Mouse (Mus musculus): Measurements from ENCODE around the gene Olfr874. TPM values are rescaled to one million over a fixed set of nuclear protein-coding genes. Genes with fewer than 3 reads are reported as not detected.

Olfr874 gene
- not detected in 2 replicates for polyA plus RNA-seq (2012; ENCODE audit: low replicate concordance)

GRCm38 (mm10) chr9:37744806-37745205 lies at the start of gene Olfr874:
Olfr874 (plus strand) TSS chr9:37745106.

GRCm38 (mm10) chr9:37716150-37716549 lies 28.8 kb upstream of the Olfr874 start, which contains the start of gene Olfr160:
Olfr160 (minus strand) TSS chr9:37716250.

DNA sequence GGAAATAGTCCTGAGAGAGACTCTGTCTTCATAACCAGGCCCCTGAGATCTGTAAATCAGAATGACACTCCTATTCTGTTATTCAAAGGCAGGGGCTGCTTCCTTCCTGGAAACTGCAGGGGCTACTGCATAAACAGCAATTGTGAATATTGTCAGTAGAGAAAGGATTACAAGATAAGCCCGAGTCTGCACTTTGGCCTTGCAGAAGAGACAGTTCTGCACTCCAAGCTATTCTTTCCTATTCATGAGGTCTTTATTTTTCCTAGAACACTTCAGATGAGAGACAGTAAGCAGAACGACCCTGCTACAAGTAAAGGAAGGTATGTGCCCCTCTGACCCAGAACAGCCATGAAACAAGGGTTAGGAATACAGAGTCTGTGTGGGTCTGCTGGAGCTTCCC lies 26.9 kb downstream of the Olfr874 start, which contains the start of gene Olfr875:
Olfr875 (plus strand) TSS at position 99 of the 400 bp plus-strand sequence.

Other genes with a start within 250 kb of the Olfr874 start
- gene Esam, start 217.0 kb upstream of the Olfr874 start, polyA plus RNA-seq (2012; ENCODE audit: low replicate concordance) = 1.2 and 2.2 TPM in 2 replicates
- gene Vsig2, start 205.9 kb upstream of the Olfr874 start, polyA plus RNA-seq (2012; ENCODE audit: low replicate concordance) = not detected in 2 replicates
- 101 and 116 TPM in 2 replicates for gene Nrgn, start 192.2 kb upstream of the Olfr874 start, polyA plus RNA-seq (2012; ENCODE audit: low replicate concordance)
- 0.35 and 1.1 TPM in 2 replicates for gene Siae, start 189.4 kb upstream of the Olfr874 start, polyA plus RNA-seq (2012; ENCODE audit: low replicate concordance)
- gene Spa17, start 131.4 kb upstream of the Olfr874 start, polyA plus RNA-seq (2012; ENCODE audit: low replicate concordance) = 0.77 TPM in 1 of 2 replicates, not detected in the other
- gene Tbrg1, start 87.8 kb upstream of the Olfr874 start, polyA plus RNA-seq (2012; ENCODE audit: low replicate concordance) = 29.6 and 34.1 TPM in 2 replicates
- gene Panx3, start 75.9 kb upstream of the Olfr874 start, polyA plus RNA-seq (2012; ENCODE audit: low replicate concordance) = not detected in 2 replicates
- not detected in 2 replicates for gene Olfr160, start 28.9 kb upstream of the Olfr874 start, polyA plus RNA-seq (2012; ENCODE audit: low replicate concordance)
- gene Olfr875, start 26.8 kb downstream of the Olfr874 start, polyA plus RNA-seq (2012; ENCODE audit: low replicate concordance) = not detected in 2 replicates
- gene Olfr876, start 57.9 kb downstream of the Olfr874 start, polyA plus RNA-seq (2012; ENCODE audit: low replicate concordance) = not detected in 2 replicates
- gene Olfr877, start 109.2 kb downstream of the Olfr874 start, polyA plus RNA-seq (2012; ENCODE audit: low replicate concordance) = not detected in 2 replicates
- gene Olfr145, start 151.6 kb downstream of the Olfr874 start, polyA plus RNA-seq (2012; ENCODE audit: low replicate concordance) = not detected in 2 replicates
- gene Olfr878, start 172.7 kb downstream of the Olfr874 start, polyA plus RNA-seq (2012; ENCODE audit: low replicate concordance) = not detected in 2 replicates
- not detected in 2 replicates for gene Olfr881, start 246.7 kb downstream of the Olfr874 start, polyA plus RNA-seq (2012; ENCODE audit: low replicate concordance)